Mouse (Mus musculus) forebrain, embryonic 13.5 days (tissue): ENCODE data around the gene Vegfb. TPM values are rescaled to one million over a fixed set of nuclear protein-coding genes. Genes with fewer than 3 reads are reported as not detected.

Source experiments
- ATAC-seq: fragments of 200-750 bp; cut with Nextera tagmentation; 2 replicates; pipeline ENCODE4 v1.8.0; 2017
- H3K27ac ChIP-seq: fragments of 300-500 bp; sonication (generic); 2 replicates; pipeline ENCODE4 v1.5.1; 2015; ENCODE audit warnings: inconsistent platforms, mild to moderate bottlenecking, moderate library complexity
- H3K27me3 ChIP-seq: fragments of 300-500 bp; sonication (generic); 2 replicates; pipeline ENCODE4 v1.6.1; 2015; ENCODE audit warnings: mild to moderate bottlenecking, inconsistent platforms
- H3K36me3 ChIP-seq: fragments of 300-500 bp; sonication (generic); 2 replicates; pipeline ENCODE4 v1.6.1; 2015; ENCODE audit warnings: mild to moderate bottlenecking, inconsistent platforms; ENCODE audit not compliant: poor library complexity, severe bottlenecking
- H3K4me1 ChIP-seq: fragments of 300-500 bp; sonication (generic); 2 replicates; pipeline ENCODE4 v1.6.1; 2015; ENCODE audit warnings: inconsistent platforms
- H3K4me2 ChIP-seq: fragments of 300-500 bp; sonication (generic); 2 replicates; pipeline ENCODE4 v1.6.1; 2015; ENCODE audit warnings: inconsistent platforms, mild to moderate bottlenecking, moderate library complexity
- H3K4me3 ChIP-seq: fragments of 300-500 bp; sonication (generic); 2 replicates; pipeline ENCODE4 v1.5.1; 2015; ENCODE audit warnings: mild to moderate bottlenecking, inconsistent platforms
- H3K9ac ChIP-seq: fragments of 300-500 bp; sonication (generic); 2 replicates; pipeline ENCODE4 v1.6.1; 2015; ENCODE audit warnings: mild to moderate bottlenecking, inconsistent platforms
- H3K9me3 ChIP-seq: fragments of 300-500 bp; sonication (generic); replicated peaks from 2 replicates; pipeline ENCODE4 v1.6.1; 2016; ENCODE audit warnings: inconsistent platforms
- WGBS: fragments of 180-500 bp; shearing (Covaris S2); methylation state at CpG from one replicate; pipeline ENCODE4 v1.1.7; 2015; 5-methylcytosine and 5-hydroxymethylcytosine counted together
- polyA plus RNA-seq: library from polyadenylated mRNA; unstranded; fragments of >200 nt; fragmentation: Nextera tagmentation; extraction: Ambion mirVana; gene quantifications from 2 replicates; pipeline ENCODE4 v1.2.1, GENCODE M21; 2015

Vegfb gene
- polyA plus RNA-seq, 1 experiment from 2014 or later, result 34.6 TPM

DNA sequence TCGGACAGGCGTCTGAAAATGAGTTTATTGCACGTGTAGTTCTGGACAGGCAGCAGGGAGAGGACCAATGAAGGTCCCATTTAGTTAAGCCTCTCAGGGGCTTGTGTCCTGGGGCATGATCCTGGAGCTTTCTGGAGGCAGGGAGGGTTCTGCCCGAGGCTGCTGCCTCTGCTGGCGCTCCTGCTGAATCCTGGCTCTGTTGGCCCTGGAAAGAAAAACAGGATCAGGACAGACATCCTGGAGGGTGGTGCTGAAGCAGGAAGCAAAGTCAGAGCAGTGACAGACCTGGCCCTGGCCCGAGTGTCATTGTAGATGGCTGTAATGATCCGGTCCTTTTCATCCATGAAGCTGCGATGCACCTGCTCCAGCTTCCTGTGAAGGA lies 444 bp upstream of the Vegfb start:
- peak overlapping the region; percentile 69 for H3K4me3 ChIP-seq
- no peak for ATAC-seq

DNA sequence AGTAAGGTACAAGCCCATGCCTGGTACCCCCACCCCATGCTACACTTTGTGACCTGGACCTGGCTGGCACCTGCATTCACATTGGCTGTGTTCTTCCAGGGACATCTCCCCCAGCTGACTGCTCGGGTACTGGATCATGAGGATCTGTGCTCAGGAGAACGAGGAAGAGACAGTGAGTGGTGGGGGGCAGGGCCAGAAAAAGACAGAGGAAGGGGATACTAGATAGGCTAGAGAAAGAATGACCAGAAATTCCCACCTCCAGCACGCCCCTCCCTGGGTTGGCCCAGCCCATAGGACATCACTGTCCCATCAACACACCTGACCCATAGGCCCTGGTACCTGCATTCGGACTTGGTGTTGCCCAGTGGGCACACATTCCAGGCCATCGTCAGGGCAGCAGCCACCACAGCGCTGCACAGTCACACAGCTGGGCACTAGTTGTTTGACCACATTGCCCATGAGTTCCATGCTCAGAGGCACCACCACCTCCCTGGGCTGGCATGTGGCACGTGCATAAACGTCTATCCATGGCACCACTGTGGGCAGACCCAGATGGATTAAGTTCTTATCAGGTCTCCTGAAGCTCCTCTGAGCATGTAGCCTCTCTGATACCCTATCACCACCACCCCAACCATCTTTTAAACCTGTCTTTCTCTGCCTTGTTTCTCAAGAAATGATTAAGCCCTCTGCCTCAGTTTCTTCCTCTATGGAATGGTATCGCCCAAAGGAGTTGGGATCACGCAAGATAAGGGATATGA lies 1.3 kb downstream of the Vegfb start:
- Histone ChIP-seq H3K36me3 (peaks cover 23% of the 10 kb centered on the region), H3K4me1 (peaks cover 26% of the 10 kb centered on the region), H3K27me3 (no peaks in the 10 kb centered on the region), H3K4me3 (peak overlapping the region; percentile 69), H3K9me3 (no peaks in the 10 kb centered on the region), H3K9ac (peak overlapping the region; percentile 83; the same call in 1 of the 2 replicates), H3K4me2 (peak overlapping the region; percentile 78), H3K27ac (no peak overlapping the region)
- no peak for ATAC-seq
- 77% methylated on average over 10 of the region's 10 CpGs for WGBS

More for the DNA sequence above, 444 bp upstream of the Vegfb start:
- WGBS, result 6% methylated on average over 8 of the region's 8 CpGs
- Histone ChIP-seq H3K9me3 (no peaks in the 10 kb centered on the region), H3K4me2 (peak overlapping the region; percentile 78), H3K36me3 (peaks cover 14% of the 10 kb centered on the region), H3K27ac (no peak overlapping the region; the same call in 1 of the 2 replicates), H3K4me1 (peaks cover 33% of the 10 kb centered on the region), H3K27me3 (no peaks in the 10 kb centered on the region), H3K9ac (peak overlapping the region; percentile 83)

DNA sequence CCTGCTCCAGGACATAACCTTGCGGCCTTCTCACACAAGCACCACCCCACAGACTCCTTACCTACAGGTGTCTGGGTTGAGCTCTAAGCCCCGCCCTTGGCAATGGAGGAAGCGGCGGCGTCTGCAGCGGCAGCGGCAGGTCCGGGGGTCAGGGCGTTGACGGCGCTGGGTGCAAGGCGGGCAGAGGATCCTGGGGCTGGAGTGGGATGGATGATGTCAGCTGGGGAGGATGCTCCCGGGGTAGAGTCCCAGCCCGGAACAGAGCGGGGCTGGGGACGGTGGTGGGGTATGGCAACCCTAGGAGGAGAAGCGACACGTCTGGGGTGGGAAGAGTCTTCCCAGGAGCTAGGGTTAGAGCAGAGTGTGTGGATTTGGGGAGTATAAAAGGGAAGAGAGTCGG lies 2.2 kb downstream of the Vegfb start:
- H3K4me3 ChIP-seq, result no peak overlapping the region
- peaks cover 23% of the 10 kb centered on the region for H3K36me3 ChIP-seq
- H3K4me1 ChIP-seq, result peaks cover 31% of the 10 kb centered on the region
- no peak for ATAC-seq
- H3K4me2 ChIP-seq, result no peak overlapping the region
- H3K27me3 ChIP-seq, result no peaks in the 10 kb centered on the region
- H3K9ac ChIP-seq, result no peak overlapping the region
- 86% methylated on average over 19 of the region's 19 CpGs for WGBS
- no peaks in the 10 kb centered on the region for H3K9me3 ChIP-seq
- no peak overlapping the region for H3K27ac ChIP-seq

DNA sequence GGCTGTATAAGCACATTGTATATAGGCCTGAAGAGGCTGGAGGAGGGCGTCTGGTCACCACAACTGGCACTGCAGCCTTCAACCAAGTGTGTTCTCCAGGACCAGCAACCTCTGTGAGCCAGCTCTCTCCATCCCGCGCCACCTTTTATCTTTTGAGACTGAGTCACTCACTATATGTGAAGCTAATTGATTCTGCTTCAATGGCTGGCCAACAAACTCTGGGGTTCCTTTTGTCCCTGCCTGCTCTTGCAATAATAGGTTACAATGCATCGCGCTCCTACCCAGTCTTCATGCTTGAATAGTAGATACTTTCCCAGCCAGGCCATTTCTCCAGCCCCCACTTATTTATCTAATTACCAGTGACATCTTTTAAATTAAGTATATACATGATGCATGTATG lies 3.8 kb downstream of the Vegfb start:
- Histone ChIP-seq H3K36me3 (peaks cover 25% of the 10 kb centered on the region), H3K4me2 (no peak overlapping the region), H3K4me1 (peaks cover 41% of the 10 kb centered on the region), H3K9ac (no peak overlapping the region), H3K9me3 (no peaks in the 10 kb centered on the region), H3K4me3 (no peak overlapping the region), H3K27ac (no peak overlapping the region), H3K27me3 (no peaks in the 10 kb centered on the region)
- WGBS, result 22% methylated on average over 5 of the region's 5 CpGs
- no peak for ATAC-seq

DNA sequence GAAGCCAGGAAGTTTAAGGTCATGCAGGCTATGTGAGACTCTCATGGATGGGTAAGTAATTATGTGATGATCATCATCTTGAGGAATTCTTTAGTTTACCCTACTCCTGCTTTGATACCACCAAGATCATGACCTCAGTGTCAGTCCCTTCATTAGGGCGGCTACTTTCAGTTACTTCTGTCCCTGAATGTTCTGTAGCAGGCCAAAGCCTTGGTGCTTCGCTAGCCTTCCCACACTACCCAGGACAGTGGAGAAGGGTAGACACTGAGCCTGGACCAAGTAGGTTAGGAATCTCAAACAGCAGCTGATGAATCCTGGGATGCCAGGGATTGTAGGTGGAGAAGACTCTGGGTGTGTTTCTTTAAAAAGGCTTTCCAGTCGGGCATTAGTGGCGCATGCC lies 6.0 kb downstream of the Vegfb start:
- H3K9ac ChIP-seq, result no peak overlapping the region
- H3K4me1 ChIP-seq, result peaks cover 48% of the 10 kb centered on the region
- peaks cover 45% of the 10 kb centered on the region for H3K36me3 ChIP-seq
- H3K4me2 ChIP-seq, result peak overlapping the region; percentile 91; the same call in 1 of the 2 replicates
- no peaks in the 10 kb centered on the region for H3K9me3 ChIP-seq
- H3K27me3 ChIP-seq, result no peaks in the 10 kb centered on the region
- H3K27ac ChIP-seq, result no peak overlapping the region
- 92% methylated on average over 4 of the region's 4 CpGs for WGBS
- 0 out of 2 replicates have a peak overlapping the region, but pooled peaks have one; percentile 52 for H3K4me3 ChIP-seq
- no peak for ATAC-seq

DNA sequence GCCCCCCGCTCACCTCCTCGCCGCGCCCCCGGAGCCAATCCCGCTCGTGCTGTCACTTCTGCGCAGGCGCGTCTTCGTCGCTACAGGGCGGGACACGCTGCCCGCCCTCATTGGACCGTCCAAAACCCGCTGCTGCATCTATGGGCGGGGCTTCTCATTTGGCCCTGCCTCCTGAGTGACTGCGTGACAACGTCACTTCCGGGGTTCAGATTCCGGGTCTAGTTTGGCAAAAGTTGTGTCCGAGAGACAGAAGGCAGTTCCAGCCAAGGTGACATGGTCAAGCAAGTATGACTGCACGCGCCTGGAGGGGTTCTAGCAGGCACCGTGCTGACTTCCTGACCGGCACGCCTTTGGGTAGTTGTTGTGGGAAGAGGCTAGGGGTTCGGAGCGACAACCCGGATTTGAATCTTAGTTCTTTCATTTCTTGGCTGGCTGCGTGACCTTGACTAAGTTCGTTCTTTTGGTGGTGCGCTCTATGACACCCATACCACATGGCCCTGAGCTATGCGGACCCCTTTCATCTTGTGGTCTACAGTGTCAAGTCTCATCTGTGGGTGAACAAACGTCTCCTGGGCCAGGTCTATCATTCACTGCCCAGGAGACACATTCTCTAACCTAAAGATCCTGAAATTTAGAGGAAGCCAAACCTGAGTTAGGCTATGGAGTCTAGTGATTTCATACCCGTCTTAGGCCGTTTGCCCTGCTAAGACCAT lies 6.9 kb downstream of the Vegfb start, which contains the start of gene Fkbp2:
Fkbp2 (minus strand) TSS at position 121 of the 713 bp plus-strand sequence.
- Histone ChIP-seq H3K27me3 (no peaks in the 10 kb centered on the region), H3K27ac (peak within 1 kb of the TSS; percentile 86), H3K9ac (peak within 1 kb of the TSS; percentile 73), H3K4me1 (peaks cover 43% of the 10 kb centered on the region), H3K4me3 (peak within 1 kb of the TSS; percentile 52), H3K9me3 (no peaks in the 10 kb centered on the region), H3K36me3 (peaks cover 42% of the 10 kb centered on the region), H3K4me2 (peak within 1 kb of the TSS; percentile 91)
- peak; percentile 90 for ATAC-seq
- WGBS, result 2% methylated on average over 38 of the region's 38 CpGs

DNA sequence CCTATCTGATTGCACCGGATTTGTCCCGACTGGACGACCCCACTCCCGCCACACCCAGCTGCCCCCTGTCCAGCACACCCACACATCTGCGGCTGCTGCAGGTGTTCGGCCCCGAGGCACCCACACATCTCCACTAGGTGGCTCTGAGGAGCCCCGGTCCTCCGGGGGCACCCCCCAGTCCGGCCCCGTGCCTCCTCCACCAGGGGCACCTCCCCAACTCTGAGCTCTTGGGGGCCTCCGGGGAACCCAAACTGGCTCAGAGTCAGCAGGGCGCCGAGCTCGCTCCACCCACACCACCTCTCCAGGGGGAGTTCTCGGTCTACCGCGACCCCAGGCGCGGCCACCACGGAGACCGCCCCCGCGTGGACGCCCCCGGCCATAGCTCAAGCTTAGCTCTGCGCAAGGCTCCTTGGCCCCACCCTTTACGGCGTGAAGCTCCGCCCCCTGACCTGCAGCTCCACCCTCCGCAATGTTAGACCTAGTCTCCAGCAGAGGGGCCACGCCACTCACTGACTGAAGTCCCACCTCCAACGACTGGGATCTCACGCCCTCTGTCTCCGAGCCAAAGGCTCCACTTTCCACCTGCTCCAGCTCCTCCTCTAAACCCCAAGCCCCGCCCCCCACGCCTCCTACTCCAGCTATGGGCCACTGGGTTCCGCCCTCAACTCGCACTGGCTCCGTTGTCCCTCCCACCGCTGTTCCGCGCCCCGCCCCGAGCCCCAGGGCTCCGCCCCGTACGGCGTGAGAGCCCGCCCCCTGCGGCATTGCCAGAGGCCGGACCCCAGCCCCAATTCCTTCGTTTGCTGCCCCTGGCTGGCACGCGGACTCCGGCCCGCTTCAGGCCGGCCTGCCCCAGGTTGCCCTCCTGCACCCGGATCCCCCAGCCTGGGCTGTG lies 7.7 kb downstream of the Vegfb start:
- Histone ChIP-seq H3K27me3 (no peaks in the 10 kb centered on the region), H3K4me2 (peak overlapping the region; percentile 91), H3K4me1 (peaks cover 43% of the 10 kb centered on the region), H3K9me3 (no peaks in the 10 kb centered on the region), H3K36me3 (peaks cover 34% of the 10 kb centered on the region), H3K4me3 (peak overlapping the region; percentile 52), H3K9ac (peak overlapping the region; percentile 73), H3K27ac (peak overlapping the region; percentile 86)
- whole genome bisulfite sequencing, result under 1% methylated on average over 56 of the region's 59 CpGs
- ATAC-seq, result peak; percentile 85

DNA sequence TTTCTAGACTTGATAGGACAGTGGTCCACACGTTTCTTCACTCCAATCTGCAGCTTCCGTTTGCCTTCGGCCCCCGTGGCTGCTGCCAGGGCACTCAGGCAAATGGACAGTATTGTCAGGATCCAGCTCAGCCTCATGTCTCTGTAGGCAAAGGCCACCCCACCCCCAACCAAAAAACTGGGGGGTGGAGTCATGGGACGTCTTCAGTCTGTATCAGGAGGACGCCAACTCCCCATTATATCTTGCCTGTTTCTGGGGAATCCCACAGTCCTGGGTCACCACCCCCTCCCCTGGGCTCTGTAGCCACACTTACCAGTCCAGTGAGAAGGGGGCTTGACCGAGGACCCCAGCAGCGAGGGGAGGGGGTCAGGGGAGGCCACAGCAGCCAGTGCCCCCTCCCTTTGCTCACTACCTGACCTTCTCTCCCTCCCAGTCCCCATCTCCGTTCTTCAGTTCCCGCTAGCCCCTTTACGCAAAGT lies 8.4 kb downstream of the Vegfb start:
- WGBS, result 10% methylated on average over 11 of the region's 11 CpGs
- no peaks in the 10 kb centered on the region for H3K9me3 ChIP-seq
- peak overlapping the region; percentile 73 for H3K9ac ChIP-seq
- peak overlapping the region; percentile 91 for H3K4me2 ChIP-seq
- peak overlapping the region; percentile 52 for H3K4me3 ChIP-seq
- peaks cover 32% of the 10 kb centered on the region for H3K36me3 ChIP-seq
- no peak for ATAC-seq
- H3K4me1 ChIP-seq, result peaks cover 44% of the 10 kb centered on the region
- H3K27ac ChIP-seq, result peak overlapping the region; percentile 86
- no peaks in the 10 kb centered on the region for H3K27me3 ChIP-seq

DNA sequence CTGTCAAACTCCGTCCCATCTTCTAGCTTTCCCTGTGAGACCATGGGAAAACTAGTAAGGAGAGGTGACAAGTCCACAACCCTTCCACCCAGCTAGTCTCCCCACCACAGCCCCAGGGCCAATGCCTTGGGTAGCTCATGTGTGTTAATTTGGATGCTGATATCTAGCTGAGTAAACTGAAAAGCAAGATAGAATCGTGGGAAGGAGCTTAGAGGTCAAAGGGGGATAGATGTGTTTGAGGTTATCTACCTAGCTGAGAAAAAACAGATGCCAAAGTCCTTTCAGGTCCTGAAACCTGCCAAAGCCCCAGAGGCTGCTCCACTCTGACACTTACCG lies 8.8 kb downstream of the Vegfb start:
- WGBS, result 54% methylated on average over 3 of the region's 3 CpGs
- Histone ChIP-seq H3K4me1 (peaks cover 48% of the 10 kb centered on the region), H3K36me3 (peaks cover 32% of the 10 kb centered on the region), H3K4me3 (peak overlapping the region; percentile 52), H3K27me3 (no peaks in the 10 kb centered on the region), H3K9ac (peak overlapping the region; percentile 73; the same call in 1 of the 2 replicates), H3K9me3 (no peaks in the 10 kb centered on the region), H3K27ac (peak overlapping the region; percentile 86), H3K4me2 (peak overlapping the region; percentile 91)
- ATAC-seq, result no peak

DNA sequence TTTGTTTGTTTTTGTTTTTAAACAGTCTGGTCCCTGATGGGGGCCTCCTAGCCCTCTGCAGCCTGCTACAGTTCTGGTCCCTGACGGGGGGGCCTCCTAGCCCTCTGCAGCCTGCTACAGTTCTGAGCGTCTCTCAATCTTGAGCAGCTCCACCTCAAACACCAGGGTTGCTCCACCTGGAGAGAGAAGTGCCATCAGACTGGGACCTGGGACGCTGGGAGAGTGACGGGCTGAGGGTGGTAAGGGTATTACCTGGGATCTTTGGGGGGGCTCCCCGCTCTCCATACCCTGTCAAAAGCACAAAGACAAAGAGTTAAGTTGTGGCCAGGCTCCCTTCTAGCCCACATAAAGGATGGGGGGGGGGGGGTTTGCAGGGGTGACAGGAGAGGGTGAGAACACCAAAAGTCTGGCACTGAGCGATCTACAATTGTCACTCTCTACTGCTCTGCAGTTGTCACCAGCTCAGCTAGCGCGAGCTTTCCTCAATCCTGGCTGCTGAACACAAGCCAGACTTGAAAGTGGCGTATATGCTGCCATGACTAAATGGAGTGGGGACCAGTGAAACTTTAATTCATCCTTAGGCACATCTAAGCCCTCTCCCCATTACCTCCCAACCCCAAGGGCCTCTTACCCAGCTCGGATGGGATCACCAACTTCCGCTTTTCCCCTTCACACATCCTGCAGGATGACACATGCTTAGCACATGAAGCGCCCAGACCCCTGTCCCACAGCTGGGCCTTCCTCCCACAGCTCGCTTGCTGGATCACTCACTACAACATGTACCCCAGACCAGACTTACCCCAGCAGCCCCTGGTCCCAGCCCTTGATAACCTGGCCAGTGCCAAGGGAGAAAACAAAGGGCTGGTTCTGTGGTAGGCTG lies 9.5 kb downstream of the Vegfb start:
- Histone ChIP-seq H3K9ac (peak overlapping the region; percentile 73), H3K4me3 (peak overlapping the region; percentile 52), H3K36me3 (peaks cover 32% of the 10 kb centered on the region), H3K27ac (peak overlapping the region; percentile 86), H3K4me2 (peak overlapping the region; percentile 91), H3K27me3 (no peaks in the 10 kb centered on the region), H3K9me3 (no peaks in the 10 kb centered on the region), H3K4me1 (peaks cover 48% of the 10 kb centered on the region)
- WGBS, result 88% methylated on average over 13 of the region's 13 CpGs
- ATAC-seq, result no peak
